Mouse (Mus musculus) cerebellum, adult (tissue): Measurements from ENCODE around the gene Hspa4.
"Not testable (repeated sequence)": the region's sequence is repeated elsewhere in the genome, so short reads cannot be mapped to it uniquely, and the experiment has no call there.

Experiments
- ATAC-seq: cut with Nextera tagmentation; 2 replicates; pipeline ENCODE4 v1.9.2; 2017; ENCODE audit warnings: mild to moderate bottlenecking, moderate library complexity, mixed read lengths; ENCODE audit not compliant: insufficient number of reproducible peaks, low FRiP score, low TSS enrichment

Hspa4 gene

GRCm38 (mm10) chr11:53300330-53301166 is at the start of gene Hspa4:
Hspa4 (minus strand) TSS chr11:53300457.
- ATAC-seq, result peak; percentile 92

- no peak for ATAC-seq
These were observed 45.5 kb upstream of the Hspa4 start for GRCm38 (mm10) chr11:53345738-53346137.

GRCm38 (mm10) chr11:53345328-53345727 is 45.1 kb upstream of the Hspa4 start:
- ATAC-seq, result no peak

- no peak for ATAC-seq
These were observed 42.5 kb upstream of the Hspa4 start for GRCm38 (mm10) chr11:53342711-53343110.

GRCm38 (mm10) chr11:53341019-53341418 is 40.8 kb upstream of the Hspa4 start:
- not testable (repeated sequence) for ATAC-seq

- ATAC-seq, result no peak
These were observed 37.4 kb upstream of the Hspa4 start for GRCm38 (mm10) chr11:53337684-53338083.

GRCm38 (mm10) chr11:53336924-53337323 is 36.7 kb upstream of the Hspa4 start:
- ATAC-seq, result no peak

- ATAC-seq, result no peak
These were observed 35.9 kb upstream of the Hspa4 start for GRCm38 (mm10) chr11:53336182-53336571.

GRCm38 (mm10) chr11:53335505-53336181 is 35.4 kb upstream of the Hspa4 start:
- ATAC-seq, result no peak

- ATAC-seq, result no peak
These were observed 31.9 kb upstream of the Hspa4 start for GRCm38 (mm10) chr11:53332076-53332680.

GRCm38 (mm10) chr11:53331121-53331520 is 30.9 kb upstream of the Hspa4 start:
- no peak for ATAC-seq

GRCm38 (mm10) chr11:53330325-53330724 is 30.1 kb upstream of the Hspa4 start:
- no peak for ATAC-seq

GRCm38 (mm10) chr11:53324512-53324968 is 24.3 kb upstream of the Hspa4 start, which contains the start of gene Zcchc10:
Zcchc10 (plus strand) TSS chr11:53324679.
- ATAC-seq, result peak; percentile 91

- not testable (repeated sequence) for ATAC-seq
These were observed 19.6 kb upstream of the Hspa4 start for GRCm38 (mm10) chr11:53319867-53320266.

- not testable (repeated sequence) for ATAC-seq
These were observed 18.3 kb upstream of the Hspa4 start for GRCm38 (mm10) chr11:53318568-53318967.

- no peak for ATAC-seq
These were observed 17.8 kb upstream of the Hspa4 start for GRCm38 (mm10) chr11:53318041-53318440.

GRCm38 (mm10) chr11:53316996-53317395 is 16.7 kb upstream of the Hspa4 start:
- no peak for ATAC-seq

- ATAC-seq, result no peak
These were observed 14.5 kb upstream of the Hspa4 start for GRCm38 (mm10) chr11:53314770-53315173.

- not testable (repeated sequence) for ATAC-seq
These were observed 12.6 kb upstream of the Hspa4 start for GRCm38 (mm10) chr11:53312823-53313222.

- ATAC-seq, result no peak
These were observed 11.1 kb upstream of the Hspa4 start for GRCm38 (mm10) chr11:53311385-53311784.

- ATAC-seq, result no peak
These were observed 8.6 kb upstream of the Hspa4 start for GRCm38 (mm10) chr11:53308884-53309310.
